Mouse (Mus musculus) embryonic facial prominence, embryonic 11.5 days (tissue): ENCODE results near the gene Palld. TPM values are rescaled to one million over a fixed set of nuclear protein-coding genes. Genes with fewer than 3 reads are reported as not detected.

Experiments used
- ATAC-seq: fragments of 200-750 bp; cut with Nextera tagmentation; replicated peaks from 2 replicates; pipeline ENCODE4 v1.8.0; 2017; ENCODE audit warnings: low read depth; ENCODE audit not compliant: insufficient number of reproducible peaks, low FRiP score, low TSS enrichment
- DNase-seq: peaks from one replicate; pipeline ENCODE4 v3.0.0-alpha.2; 2015; ENCODE audit warnings: low spot score
- H3K27ac ChIP-seq: fragments of 300-500 bp; sonication (generic); replicated peaks from 2 replicates; pipeline ENCODE4 v1.5.1; 2014; ENCODE audit warnings: mild to moderate bottlenecking, low read depth, low read length, control low read depth
- H3K27me3 ChIP-seq: fragments of 300-500 bp; sonication (generic); 2 replicates; pipeline ENCODE4 v1.6.1; 2014; ENCODE audit warnings: mild to moderate bottlenecking, low read length, moderate library complexity, mixed read lengths; ENCODE audit not compliant: control insufficient read depth, insufficient read depth
- H3K36me3 ChIP-seq: fragments of 300-500 bp; sonication (generic); replicated peaks from 2 replicates; pipeline ENCODE4 v1.6.1; 2014; ENCODE audit warnings: low read depth, mild to moderate bottlenecking, low read length, moderate library complexity, mixed read lengths; ENCODE audit not compliant: control insufficient read depth, insufficient read depth
- H3K4me1 ChIP-seq: fragments of 300-500 bp; sonication (generic); 2 replicates; pipeline ENCODE4 v1.6.1; 2014; ENCODE audit warnings: low read length, mixed read lengths; ENCODE audit not compliant: control insufficient read depth, insufficient read depth
- H3K4me2 ChIP-seq: fragments of 300-500 bp; sonication (generic); 2 replicates; pipeline ENCODE4 v1.6.1; 2014; ENCODE audit warnings: low read depth, mild to moderate bottlenecking, control low read depth, low read length, moderate library complexity
- H3K4me3 ChIP-seq: fragments of 300-500 bp; sonication (generic); 2 replicates; pipeline ENCODE4 v1.5.1; 2014; ENCODE audit warnings: low read depth, low read length, control low read depth
- H3K9ac ChIP-seq: fragments of 300-500 bp; sonication (generic); replicated peaks from 2 replicates; pipeline ENCODE4 v1.6.1; 2014; ENCODE audit warnings: mild to moderate bottlenecking, control low read depth, low read length
- H3K9me3 ChIP-seq: fragments of 300-500 bp; sonication (generic); replicated peaks from 2 replicates; pipeline ENCODE4 v1.6.1; 2016; ENCODE audit warnings: mild to moderate bottlenecking, low read length, inconsistent platforms, mixed read lengths; ENCODE audit not compliant: control insufficient read depth
- whole genome bisulfite sequencing: fragments of 180-500 bp; shearing (Covaris S2); extraction: QIAGEN DNeasy Blood & Tissue Kit; methylation state at CpG from one replicate; pipeline ENCODE4 v1.1.7; 2014; 5-methylcytosine and 5-hydroxymethylcytosine counted together
- polyA plus RNA-seq: library from polyadenylated mRNA; unstranded; fragments of >200 nt; fragmentation: Nextera tagmentation; extraction: Ambion mirVana; gene quantifications from 2 replicates; pipeline ENCODE4 v1.2.1, GENCODE M21; 2014

The Palld gene
- polyA plus RNA-seq, 1 experiment from 2014 or later = 52.4 TPM

DNA sequence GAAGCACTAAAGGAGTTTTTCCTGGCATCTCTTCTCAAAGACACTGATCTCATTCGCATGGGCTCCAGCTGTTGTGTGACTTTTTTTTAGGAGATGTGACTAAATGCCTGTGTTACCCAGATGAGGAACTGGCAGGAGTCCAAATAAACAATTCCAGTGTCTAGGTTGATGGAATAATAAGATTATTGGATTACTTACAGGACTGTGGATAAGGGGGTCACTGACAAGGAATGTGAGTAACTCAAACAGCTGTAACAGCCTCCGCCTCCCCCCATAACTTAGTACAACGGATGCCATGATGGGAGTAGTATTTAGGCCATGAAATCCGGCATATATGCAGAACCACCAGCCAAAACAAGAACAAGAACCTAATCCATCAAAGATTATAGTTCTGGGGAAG lies 14.8 kb upstream of the Palld start:
- H3K4me1 ChIP-seq = no peaks in the 10 kb centered on the region
- ATAC-seq (no peak), DNase-seq (no peak)
- no peaks in the 10 kb centered on the region for H3K27me3 ChIP-seq
- no peak overlapping the region for H3K4me2 ChIP-seq
- WGBS = 84% methylated on average over 4 of the region's 4 CpGs
- no peak overlapping the region for H3K27ac ChIP-seq
- H3K9me3 ChIP-seq = no peaks in the 10 kb centered on the region
- H3K36me3 ChIP-seq = no peaks in the 10 kb centered on the region
- H3K9ac ChIP-seq = no peak overlapping the region
- no peak overlapping the region for H3K4me3 ChIP-seq

DNA sequence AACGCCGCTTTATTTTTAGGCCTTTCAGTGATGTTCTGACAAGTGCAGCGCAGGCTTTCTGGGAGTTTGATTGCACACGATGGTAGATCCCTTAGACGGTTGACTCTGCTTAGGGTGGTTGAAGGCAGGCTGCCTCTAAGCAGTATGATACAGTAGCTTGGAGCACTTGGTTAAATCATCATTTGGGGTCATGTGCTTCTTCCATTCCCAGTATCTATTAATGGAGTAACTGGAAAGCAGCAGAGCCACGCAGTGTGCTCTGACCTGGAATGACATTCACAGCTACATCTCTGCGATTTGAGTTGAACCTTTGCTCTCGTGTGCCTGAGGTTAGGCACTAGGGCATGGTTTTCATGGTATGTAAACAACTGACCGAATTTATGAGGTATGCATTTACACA lies 11.5 kb upstream of the Palld start:
- WGBS = 76% methylated on average over 9 of the region's 9 CpGs
- Histone ChIP-seq H3K36me3 (no peaks in the 10 kb centered on the region), H3K27ac (no peak overlapping the region), H3K9ac (no peak overlapping the region), H3K9me3 (no peaks in the 10 kb centered on the region), H3K4me1 (no peaks in the 10 kb centered on the region), H3K4me2 (no peak overlapping the region), H3K27me3 (no peaks in the 10 kb centered on the region), H3K4me3 (no peak overlapping the region)
- ATAC-seq (no peak), DNase-seq (no peak)

DNA sequence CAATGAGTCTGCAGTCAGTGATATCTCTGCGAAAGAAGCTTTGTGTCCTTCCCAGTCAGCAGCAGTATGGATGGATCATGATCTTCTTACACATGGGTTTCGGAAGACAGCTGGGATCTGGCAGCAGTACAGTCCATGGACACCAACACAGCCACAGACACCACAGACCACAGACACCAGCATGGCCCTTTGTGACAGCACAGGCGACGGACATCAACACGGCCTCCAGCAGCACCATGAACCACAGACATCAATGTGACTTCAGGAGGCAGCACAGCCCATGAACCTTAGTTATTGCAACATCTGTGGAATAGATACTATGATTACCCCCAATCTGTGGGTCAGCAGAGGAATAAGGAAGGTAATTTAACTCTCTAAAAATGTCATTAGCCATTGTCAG lies 10.3 kb upstream of the Palld start:
- Histone ChIP-seq H3K27me3 (no peaks in the 10 kb centered on the region), H3K4me3 (no peak overlapping the region), H3K4me2 (no peak overlapping the region), H3K4me1 (no peaks in the 10 kb centered on the region), H3K9ac (no peak overlapping the region), H3K9me3 (no peaks in the 10 kb centered on the region), H3K27ac (no peak overlapping the region), H3K36me3 (no peaks in the 10 kb centered on the region)
- WGBS = 94% methylated on average over 5 of the region's 5 CpGs
- DNase-seq (no peak), ATAC-seq (no peak)

DNA sequence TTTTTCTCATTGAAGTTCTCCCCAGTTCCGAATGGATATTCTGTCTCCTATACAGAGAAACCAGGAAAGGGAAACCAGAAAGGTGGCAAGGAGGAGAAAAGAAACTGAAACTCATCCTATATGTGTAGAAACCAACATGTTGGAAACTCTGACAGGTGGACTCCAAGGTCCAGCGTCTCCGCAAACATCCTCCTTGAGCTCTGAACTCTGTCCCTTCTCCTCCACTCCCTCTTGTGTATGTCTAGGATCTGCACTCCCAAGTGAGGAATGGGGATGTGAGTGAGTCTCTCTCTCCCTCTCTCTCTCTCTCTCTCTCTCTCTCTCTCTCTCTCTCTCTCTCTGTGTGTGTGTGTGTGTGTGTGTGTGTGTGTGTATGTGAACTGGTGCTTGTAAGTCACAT lies 6.8 kb upstream of the Palld start:
- 84% methylated on average over 3 of the region's 3 CpGs for WGBS
- H3K36me3 ChIP-seq = no peaks in the 10 kb centered on the region

DNA sequence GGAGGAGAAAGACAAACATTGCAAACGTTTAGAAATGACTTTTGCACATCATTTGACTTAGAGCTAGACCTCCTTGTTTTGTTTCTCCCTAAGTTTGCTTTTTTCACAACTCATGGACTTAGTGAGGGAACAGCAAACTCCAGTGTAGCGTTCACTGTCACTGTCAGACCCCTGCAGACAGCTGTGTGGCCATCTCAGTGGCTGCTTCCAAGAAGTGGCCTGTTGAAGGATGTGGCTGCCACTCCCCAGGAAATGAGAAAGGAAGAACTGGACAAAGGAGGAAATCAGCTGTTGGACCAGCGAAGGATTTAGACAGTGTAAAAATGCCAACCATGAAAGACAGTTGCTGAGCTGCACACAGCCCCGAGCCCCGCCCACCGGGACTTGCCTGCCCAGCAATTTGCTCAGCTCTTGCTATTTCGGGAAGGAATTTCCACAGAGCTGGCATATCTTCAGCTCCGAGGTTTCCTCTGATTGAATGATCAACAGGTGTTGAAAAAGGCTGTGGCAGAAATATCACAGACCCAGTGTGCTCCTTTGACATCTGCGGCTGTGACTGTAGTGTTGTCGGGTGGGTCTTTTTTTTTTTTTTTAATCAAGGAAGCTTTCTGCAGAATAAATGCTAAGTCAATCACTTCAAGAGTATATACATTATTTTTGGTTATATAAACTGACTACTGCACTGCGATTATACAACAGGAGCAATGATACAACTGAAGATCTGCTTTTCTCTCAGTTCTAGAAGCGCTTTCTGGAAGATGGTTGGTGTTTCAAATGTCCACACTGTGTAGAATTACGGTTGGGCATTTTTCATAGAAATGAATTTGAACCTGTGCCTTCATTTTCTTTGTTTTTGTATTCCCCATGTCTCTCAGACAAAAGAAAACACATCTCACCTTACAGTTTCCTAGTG lies 6.1 kb upstream of the Palld start:
- ATAC-seq = no peak
- 68% methylated on average over 13 of the region's 13 CpGs for WGBS

More for the DNA sequence above, 6.8 kb upstream of the Palld start:
- Histone ChIP-seq H3K27ac (no peak overlapping the region), H3K4me1 (no peaks in the 10 kb centered on the region), H3K4me2 (no peak overlapping the region), H3K4me3 (no peak overlapping the region), H3K9ac (no peak overlapping the region), H3K9me3 (no peaks in the 10 kb centered on the region), H3K27me3 (no peaks in the 10 kb centered on the region)
- ATAC-seq = no peak
- no peak for DNase-seq

DNA sequence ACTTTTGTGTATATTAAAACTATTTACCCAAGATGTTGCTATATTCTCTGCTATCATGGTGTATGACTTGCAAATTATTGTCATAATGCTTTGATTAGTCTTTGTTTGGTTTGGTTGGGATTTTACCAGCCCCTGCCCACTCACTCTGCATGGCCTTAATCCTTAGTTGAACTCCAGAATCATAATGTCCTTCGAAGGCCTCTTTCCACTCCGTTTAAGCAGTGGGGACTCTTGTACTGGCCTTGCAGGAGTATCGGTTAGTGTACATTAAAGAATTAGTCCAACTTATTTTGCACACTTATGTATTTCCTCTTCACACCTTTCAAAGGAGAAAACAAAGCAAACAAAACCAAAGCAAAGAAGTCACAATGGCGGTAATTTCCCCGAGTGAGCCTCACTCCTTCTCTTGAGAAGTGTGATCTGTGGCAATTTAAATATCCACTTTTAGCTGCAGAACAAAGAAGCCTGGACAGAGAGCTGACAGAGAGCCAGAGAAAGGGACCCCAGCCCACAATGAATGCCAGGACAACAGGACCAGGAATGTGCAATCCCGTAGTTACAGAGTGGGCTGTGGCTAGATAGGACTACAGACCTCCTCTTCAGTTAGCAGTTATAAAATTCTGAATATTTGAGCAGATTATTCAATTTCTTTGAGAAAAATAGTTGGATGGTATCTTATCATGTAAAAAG lies 1.3 kb downstream of the Palld start:
- H3K36me3 ChIP-seq = no peaks in the 10 kb centered on the region
- WGBS = 68% methylated on average over 6 of the region's 6 CpGs
- no peak overlapping the region for H3K27ac ChIP-seq
- DNase-seq (no peak), ATAC-seq (no peak)
- no peak overlapping the region for H3K4me3 ChIP-seq
- no peak overlapping the region for H3K4me2 ChIP-seq
- no peak overlapping the region for H3K9ac ChIP-seq
- no peaks in the 10 kb centered on the region for H3K9me3 ChIP-seq
- H3K4me1 ChIP-seq = no peaks in the 10 kb centered on the region
- no peaks in the 10 kb centered on the region for H3K27me3 ChIP-seq

More for the DNA sequence above, 6.1 kb upstream of the Palld start:
- Histone ChIP-seq H3K27ac (no peak overlapping the region), H3K9me3 (no peaks in the 10 kb centered on the region), H3K4me3 (no peak overlapping the region), H3K4me2 (no peak overlapping the region), H3K4me1 (no peaks in the 10 kb centered on the region), H3K27me3 (no peaks in the 10 kb centered on the region), H3K9ac (no peak overlapping the region), H3K36me3 (no peaks in the 10 kb centered on the region)
- DNase-seq = no peak

DNA sequence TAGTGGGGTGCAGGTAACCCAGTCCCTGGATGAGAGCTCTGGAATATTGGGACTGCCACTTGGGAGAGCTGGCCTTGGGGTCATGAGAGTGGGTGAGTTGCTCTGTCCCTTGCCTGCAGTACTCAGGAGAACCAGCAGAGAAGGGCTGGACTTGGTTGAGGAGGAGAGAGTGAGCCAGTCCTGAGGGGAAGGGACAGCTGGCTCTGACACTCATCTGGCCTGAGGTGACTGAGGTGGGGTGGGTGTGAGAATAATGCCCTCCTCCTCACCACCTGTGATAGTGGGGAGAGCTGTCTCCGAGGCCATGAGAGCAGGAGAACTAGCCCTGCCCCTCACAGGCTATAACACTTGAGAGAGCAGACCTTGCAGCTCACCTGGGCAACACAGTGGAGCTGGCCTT lies 5.1 kb downstream of the Palld start:
- Histone ChIP-seq H3K27me3 (no peaks in the 10 kb centered on the region), H3K36me3 (no peaks in the 10 kb centered on the region)
- WGBS = 78% methylated on average over 1 of the region's 1 CpGs

DNA sequence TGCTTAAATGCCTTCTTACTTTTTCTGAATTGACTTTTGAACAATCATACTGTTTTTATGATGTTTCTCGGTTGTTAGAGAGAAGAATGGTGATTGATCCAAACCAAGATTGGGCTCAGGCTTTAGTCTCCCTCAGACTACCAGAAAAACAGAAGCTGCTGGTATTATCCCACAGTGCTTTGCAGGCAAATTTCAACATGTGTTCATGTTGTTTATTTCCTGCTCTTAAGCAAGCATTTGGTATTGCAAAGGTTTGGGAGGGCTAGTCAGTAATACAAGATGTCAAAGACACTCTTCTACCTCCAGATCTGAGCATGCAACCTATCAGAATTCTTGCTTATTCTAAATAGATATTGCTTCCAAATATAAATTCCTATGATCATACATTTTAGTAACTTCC lies 5.7 kb downstream of the Palld start:
- H3K27me3 ChIP-seq = no peaks in the 10 kb centered on the region
- WGBS = 80% methylated on average over 1 of the region's 1 CpGs
- no peaks in the 10 kb centered on the region for H3K9me3 ChIP-seq
- no peak overlapping the region for H3K4me3 ChIP-seq
- no peaks in the 10 kb centered on the region for H3K4me1 ChIP-seq
- H3K27ac ChIP-seq = no peak overlapping the region
- DNase-seq (no peak), ATAC-seq (no peak)
- H3K9ac ChIP-seq = no peak overlapping the region
- H3K4me2 ChIP-seq = no peak overlapping the region
- H3K36me3 ChIP-seq = no peaks in the 10 kb centered on the region

More for the DNA sequence above, 5.1 kb downstream of the Palld start:
- no peak overlapping the region for H3K4me2 ChIP-seq
- H3K9me3 ChIP-seq = no peaks in the 10 kb centered on the region
- no peak overlapping the region for H3K4me3 ChIP-seq
- H3K27ac ChIP-seq = no peak overlapping the region
- no peak for DNase-seq
- H3K9ac ChIP-seq = no peak overlapping the region
- H3K4me1 ChIP-seq = no peaks in the 10 kb centered on the region
- ATAC-seq = no peak
